Mouse (Mus musculus) embryo, embryonic 9.5 days (tissue): ENCODE measurements around the gene Prpf19.

Source experiments
- DNase-seq: peaks from one replicate; pipeline ENCODE4 v3.0.0-alpha.2; 2017; ENCODE audit errors: extremely low spot score

Prpf19 gene

DNA sequence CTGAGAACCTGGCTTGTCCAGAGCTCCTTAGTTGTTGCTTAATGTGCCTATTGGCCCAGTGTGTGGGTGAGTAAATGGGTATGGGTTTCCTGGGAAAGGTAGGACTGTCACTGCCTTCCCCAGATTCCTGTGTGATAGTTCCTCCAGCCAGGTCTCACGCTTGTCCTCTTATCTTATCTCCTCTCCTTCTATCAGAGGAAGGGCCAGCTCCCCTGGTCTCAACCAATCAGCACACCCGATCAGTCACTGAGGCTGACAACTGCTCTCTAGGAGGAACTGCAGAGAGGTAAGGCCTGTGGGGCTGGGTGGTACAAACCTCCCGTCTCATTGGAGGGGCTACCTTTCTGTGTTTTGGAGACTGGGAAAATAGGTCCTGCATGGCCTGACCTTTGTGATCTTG is 43.7 kb downstream of the Prpf19 start:
- no peak for DNase-seq

DNA sequence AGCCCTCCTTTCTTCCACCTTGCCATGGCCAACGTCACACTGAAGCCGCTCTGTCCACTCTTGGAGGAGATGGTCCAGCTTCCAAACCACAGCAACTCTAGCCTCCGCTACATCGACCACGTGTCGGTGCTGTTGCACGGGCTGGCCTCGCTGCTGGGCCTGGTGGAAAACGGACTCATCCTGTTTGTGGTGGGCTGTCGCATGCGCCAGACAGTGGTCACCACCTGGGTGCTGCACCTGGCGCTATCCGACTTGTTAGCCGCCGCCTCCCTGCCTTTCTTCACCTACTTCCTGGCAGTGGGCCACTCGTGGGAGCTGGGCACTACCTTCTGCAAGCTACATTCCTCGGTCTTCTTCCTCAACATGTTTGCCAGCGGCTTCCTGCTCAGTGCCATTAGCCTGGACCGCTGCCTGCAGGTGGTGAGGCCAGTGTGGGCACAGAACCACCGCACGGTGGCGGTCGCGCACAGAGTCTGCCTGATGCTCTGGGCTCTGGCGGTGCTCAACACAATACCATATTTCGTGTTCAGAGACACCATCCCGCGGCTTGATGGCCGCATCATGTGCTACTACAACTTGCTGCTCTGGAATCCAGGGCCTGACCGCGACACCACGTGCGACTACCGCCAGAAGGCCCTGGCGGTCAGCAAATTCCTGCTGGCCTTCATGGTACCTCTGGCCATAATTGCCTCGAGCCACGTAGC is 45.2 kb downstream of the Prpf19 start:
- peak; percentile 89 for DNase-seq

DNA sequence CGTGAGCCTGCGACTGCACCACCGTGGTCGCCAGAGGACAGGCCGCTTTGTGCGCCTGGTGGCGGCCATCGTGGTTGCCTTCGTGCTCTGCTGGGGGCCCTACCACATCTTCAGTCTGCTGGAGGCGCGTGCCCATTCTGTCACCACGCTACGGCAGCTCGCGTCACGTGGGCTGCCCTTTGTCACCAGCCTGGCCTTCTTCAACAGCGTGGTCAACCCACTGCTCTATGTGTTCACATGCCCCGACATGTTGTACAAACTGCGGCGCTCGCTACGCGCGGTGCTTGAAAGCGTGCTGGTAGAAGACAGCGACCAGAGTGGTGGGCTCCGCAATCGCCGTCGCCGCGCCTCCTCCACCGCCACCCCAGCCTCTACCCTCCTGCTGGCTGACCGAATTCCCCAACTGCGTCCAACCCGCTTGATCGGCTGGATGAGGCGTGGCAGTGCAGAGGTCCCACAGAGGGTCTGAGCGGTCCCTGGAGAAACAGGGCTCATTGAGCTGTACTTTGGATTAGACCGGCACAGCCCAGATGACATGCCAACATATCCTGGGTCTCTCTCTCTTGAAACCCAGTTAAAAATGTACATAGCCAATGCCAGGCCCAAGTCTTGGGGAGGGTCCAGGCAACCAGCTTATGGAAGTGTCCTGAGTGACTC is 45.9 kb downstream of the Prpf19 start:
- DNase-seq = no peak

DNA sequence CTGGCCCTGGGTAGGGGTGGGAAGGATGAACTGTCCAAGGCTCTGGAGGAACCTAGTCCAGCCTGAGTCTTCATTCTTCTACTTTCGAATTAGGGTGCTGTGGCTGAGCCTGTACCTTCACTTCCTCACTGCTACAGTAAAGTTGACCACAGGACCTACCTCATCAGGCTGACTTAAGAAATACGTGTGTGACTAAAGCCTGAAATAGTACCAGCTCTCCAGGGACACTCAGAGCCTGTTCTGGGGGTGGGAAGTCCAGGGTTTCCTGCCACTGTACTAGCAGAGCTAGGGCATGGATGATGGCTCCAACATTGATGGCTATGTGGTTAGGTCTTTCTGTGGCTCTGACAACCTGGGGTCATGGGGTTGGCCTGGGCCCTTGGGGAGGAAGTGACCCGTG is 48.9 kb downstream of the Prpf19 start:
- DNase-seq = no peak

DNA sequence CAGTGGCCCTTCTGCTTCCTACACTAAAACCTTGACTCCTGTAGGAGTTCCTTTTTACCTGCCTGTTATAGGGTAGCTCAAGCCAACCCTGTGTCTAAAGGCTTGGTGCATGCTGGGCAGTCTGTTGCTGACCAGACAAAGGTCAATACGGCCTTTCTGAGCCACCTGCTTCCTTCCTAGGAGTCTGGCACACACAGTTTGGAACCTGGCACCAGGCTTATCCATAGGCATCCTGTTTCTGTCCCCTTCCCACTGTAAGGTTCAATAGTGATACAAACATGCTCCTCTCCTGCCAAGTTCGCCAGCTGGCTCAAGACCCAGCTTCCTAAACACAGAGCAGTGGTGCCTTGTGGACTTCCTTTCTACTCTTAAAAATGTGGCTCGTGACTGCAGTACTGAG is 51.5 kb downstream of the Prpf19 start:
- no peak for DNase-seq

DNA sequence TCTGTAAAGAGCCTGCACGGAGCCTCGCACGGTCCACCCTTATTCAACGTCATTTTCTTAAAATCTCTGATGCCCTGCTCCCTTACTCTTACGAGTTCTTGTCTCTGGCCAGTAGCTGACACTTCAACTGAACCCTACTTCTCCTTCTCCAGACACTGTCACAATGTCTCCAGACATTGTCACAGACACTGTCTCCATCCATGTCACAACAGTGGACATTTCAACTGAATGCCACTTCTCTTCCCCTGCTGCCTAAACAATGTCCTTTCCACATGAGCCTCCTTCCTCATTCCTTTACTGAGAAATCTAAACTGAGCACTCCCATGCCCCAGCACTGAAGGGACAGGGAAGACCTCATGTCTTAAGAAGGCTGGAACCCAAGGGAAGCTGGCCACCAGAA is 52.2 kb downstream of the Prpf19 start:
- no peak for DNase-seq

DNA sequence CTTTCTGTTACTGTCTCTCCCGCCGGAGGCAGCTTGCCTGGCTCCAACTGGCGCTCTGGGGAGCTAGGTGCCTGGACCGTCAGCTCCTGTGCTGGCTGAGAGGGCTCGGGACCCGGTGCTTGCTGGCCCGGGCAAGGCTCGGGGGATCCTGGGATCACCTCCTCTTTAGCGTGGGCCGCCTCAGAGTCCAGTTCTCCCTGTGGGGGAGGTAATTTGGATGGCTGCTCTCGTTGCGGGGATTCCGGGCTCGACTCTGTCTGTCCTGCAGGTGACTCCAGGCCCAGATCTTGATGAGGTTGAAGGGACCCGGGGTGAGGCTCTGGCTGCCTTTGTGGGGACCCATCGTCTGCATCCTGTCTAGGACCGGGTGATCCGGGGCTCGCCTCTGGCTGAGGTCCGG is 53.4 kb downstream of the Prpf19 start:
- no peak for DNase-seq

DNA sequence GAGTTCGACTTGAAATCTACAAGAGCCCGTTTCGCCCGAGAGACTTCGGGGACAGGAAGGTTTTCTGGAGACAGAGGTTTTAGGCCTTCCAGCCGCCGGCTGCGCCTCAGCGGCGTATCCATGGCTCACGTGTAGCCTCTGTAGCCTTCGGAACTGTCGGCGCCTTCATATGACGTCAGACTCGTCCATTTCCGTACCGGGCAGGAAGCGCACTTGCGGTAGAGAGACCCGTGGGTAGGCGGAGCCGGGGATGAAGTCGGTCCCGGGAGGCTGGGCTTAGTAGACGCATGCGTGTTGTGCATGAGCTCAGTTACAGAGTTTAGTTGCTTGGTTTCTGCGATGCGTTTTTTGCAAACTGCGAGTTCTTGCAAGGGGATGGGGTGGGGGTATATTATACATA is 54.1 kb downstream of the Prpf19 start, which contains the start of gene Ccdc86:
Ccdc86 (minus strand) TSS at position 155 of the 400 bp plus-strand sequence.
- peak; percentile 95 for DNase-seq

DNA sequence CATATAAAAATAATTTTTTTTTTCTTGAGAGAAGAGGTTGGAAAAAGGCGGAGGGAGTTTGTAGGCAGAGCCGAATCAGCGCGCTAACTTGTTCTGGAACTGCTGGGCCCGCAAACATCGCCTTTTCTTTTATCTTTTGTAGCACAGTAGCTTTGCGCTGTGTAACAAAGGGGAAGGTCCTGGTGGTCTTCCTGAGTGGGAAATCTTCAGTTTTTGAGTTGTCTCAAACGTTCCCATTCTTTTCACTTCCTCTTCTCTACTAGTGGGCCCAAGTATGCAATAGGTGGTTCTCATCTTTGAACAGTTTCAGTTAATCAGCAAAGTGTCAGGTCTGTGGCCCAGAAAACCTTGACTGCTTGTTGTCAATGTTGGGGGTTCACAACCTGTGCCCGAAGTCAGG is 54.5 kb downstream of the Prpf19 start:
- DNase-seq = no peak

DNA sequence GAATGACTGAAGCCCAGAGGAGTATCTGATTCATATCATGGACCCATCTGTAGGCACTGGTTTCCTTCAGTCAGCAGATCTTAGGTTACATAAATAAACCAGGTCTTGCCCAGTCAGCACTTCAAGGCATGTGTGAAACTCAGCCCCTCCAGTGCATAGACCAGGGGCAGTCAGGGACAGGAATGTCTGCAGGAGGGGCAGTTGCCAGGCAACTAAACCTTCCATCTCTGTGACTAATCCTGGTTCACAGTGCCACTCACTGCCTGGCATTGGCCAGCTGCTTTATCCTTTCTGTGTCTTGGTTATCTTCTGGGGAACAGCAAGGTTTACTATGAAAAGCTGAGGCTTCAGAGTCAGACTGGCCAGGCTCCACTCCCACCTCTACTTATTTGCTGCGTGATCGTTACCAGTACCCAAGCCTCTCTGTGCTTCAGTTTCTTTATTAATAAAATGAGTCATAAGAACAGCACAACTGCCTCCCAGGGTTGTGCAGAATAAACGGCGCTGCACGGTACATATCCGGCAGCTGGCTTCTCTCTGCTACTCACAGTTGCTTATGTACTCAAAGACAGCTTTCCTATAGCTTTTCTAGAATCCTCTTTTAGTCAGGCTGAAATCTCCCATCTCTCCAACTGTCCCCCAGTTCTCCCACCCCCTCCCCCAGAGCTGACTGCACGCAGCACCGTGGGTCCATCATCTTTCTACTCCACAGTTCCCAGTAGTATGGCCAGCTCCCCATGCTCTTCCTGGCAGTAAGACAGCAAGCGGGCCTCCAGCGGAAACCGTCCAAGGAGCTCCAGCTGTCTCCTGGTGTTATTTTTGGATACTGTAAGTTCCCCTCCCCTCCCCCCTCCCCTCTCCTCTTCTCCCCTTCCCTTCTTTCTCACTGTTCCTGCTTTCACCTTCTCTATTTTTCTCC is 57.2 kb downstream of the Prpf19 start:
- DNase-seq = no peak
